In the genomic region with DNA sequence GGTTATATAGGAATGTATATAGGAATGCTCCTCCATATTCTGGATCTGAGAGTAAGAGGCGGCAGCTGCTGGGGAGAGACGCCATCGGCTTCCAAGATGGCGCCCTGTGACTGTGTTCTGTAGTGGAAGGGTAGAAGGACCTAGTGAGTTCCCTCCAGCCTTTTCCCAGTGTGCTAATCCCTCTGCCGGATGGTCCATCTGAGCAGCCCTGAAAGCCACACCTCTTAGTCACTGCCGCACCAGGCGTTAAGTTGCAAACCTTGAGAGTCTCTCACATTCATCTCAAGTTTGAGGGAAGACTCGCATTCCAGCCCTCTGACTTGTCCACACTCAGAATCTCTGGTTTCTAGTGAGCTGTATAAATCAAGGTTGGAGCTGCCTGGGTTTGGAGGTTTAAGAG, we compare ENCODE assay signal across 29 mouse cellular contexts. TPM values are rescaled to one million over a fixed set of nuclear protein-coding genes. Genes with fewer than 3 reads are reported as not detected.
DNase-seq lines count a peak whose midpoint lies in the region; ATAC-seq and TF ChIP-seq lines count a peak whose summit lies in the region.
"Had no signal": no experiment of that assay in that cellular context is flagged by ENCODE, and none has a peak within 500 bp of the region (broad histone marks: within the 10 kb centered on the region; RNA-seq: fewer than 3 reads in every experiment).

No protein-coding gene starts in this region.

- H3K9ac ChIP-seq in lung, postnatal 0 days (replicated peaks; ENCODE audit: low read depth): no peak overlapping the region
- no peak overlapping the region for H3K9ac ChIP-seq in heart, embryonic 12.5 days
- H3K9ac ChIP-seq: embryonic facial prominence, embryonic 13.5 days; forebrain, embryonic 13.5 days; limb, embryonic 12.5 days; liver, embryonic 15.5 days; midbrain, embryonic 12.5 days; neural tube, embryonic 13.5 days had no signal

- WGBS in lung, postnatal 0 days: 72% methylated on average over 8 of the region's 8 CpGs
- WGBS in heart, embryonic 12.5 days: 76% methylated on average over 8 of the region's 8 CpGs

- no peaks in the 10 kb centered on the region for H3K36me3 ChIP-seq in lung, postnatal 0 days (ENCODE audit: insufficient read depth, low read length)
- H3K36me3 ChIP-seq in heart, embryonic 12.5 days: no peaks in the 10 kb centered on the region
- H3K36me3 ChIP-seq: embryonic facial prominence, embryonic 13.5 days; hindbrain, embryonic 10.5 days; limb, embryonic 12.5 days; liver, embryonic 15.5 days; midbrain, embryonic 12.5 days; neural tube, embryonic 13.5 days had no signal

- H3K9me3 ChIP-seq in lung, postnatal 0 days (ENCODE audit: low read length): no peaks in the 10 kb centered on the region
- H3K9me3 ChIP-seq in heart, embryonic 12.5 days (replicated peaks): no peaks in the 10 kb centered on the region
- H3K9me3 ChIP-seq: embryonic facial prominence, embryonic 13.5 days; forebrain, embryonic 13.5 days; hindbrain, embryonic 10.5 days; limb, embryonic 12.5 days; liver, embryonic 15.5 days; midbrain, embryonic 12.5 days; neural tube, embryonic 13.5 days had no signal

- H3K4me3 ChIP-seq in lung, postnatal 0 days (ENCODE audit: low read depth, low read length): no peak overlapping the region
- H3K4me3 ChIP-seq in embryonic fibroblast, embryonic 13.5 days (ENCODE audit: insufficient read depth, low read length): no peak overlapping the region
- H3K4me3 ChIP-seq in heart, embryonic 12.5 days: no peak overlapping the region
- H3K4me3 ChIP-seq: embryonic facial prominence, embryonic 13.5 days; erythroblast, embryonic 14.5 days; forebrain, embryonic 13.5 days; hindbrain, embryonic 10.5 days; limb, embryonic 12.5 days; liver, embryonic 15.5 days; midbrain, embryonic 12.5 days; neural tube, embryonic 13.5 days had no signal

- H3K27ac ChIP-seq in lung, postnatal 0 days (ENCODE audit: low read length): peak overlapping the region; percentile 52; the same call in 1 of the 2 replicates
- peak overlapping the region; percentile 54 for H3K27ac ChIP-seq in embryonic fibroblast, embryonic 13.5 days (ENCODE audit: insufficient read depth, low read length)
- H3K27ac ChIP-seq in heart, embryonic 12.5 days (ENCODE audit: poor library complexity, severe bottlenecking): no peak overlapping the region
- H3K27ac ChIP-seq: embryonic facial prominence, embryonic 13.5 days; forebrain, embryonic 13.5 days; hindbrain, embryonic 10.5 days; kidney, postnatal 0 days; limb, embryonic 12.5 days; liver, embryonic 15.5 days; midbrain, embryonic 12.5 days; neural tube, embryonic 13.5 days had no signal

- H3K4me1 ChIP-seq in lung, postnatal 0 days (ENCODE audit: insufficient read depth, low read depth, low read length): peaks cover 3% of the 10 kb centered on the region
- peaks cover 9% of the 10 kb centered on the region for H3K4me1 ChIP-seq in embryonic fibroblast, embryonic 13.5 days (ENCODE audit: control insufficient read depth, insufficient read depth, low read length)
- peaks cover 8% of the 10 kb centered on the region for H3K4me1 ChIP-seq in heart, embryonic 12.5 days (replicated peaks)
- H3K4me1 ChIP-seq: embryonic facial prominence, embryonic 13.5 days; hindbrain, embryonic 10.5 days; liver, embryonic 15.5 days; midbrain, embryonic 12.5 days had no signal

- peak; percentile 76 for ATAC-seq in lung, postnatal 0 days
- no peak; the same call in none of the 2 replicates for ATAC-seq in heart, embryonic 12.5 days (ENCODE audit: insufficient number of reproducible peaks, low FRiP score)
- ATAC-seq: forebrain, embryonic 13.5 days; hindbrain, embryonic 16.5 days had no signal

- no peaks in the 10 kb centered on the region for H3K27me3 ChIP-seq in lung, postnatal 0 days (replicated peaks; ENCODE audit: insufficient read depth, low read length)
- H3K27me3 ChIP-seq in heart, embryonic 12.5 days (replicated peaks): no peaks in the 10 kb centered on the region
- H3K27me3 ChIP-seq: embryonic facial prominence, embryonic 13.5 days; forebrain, embryonic 13.5 days; limb, embryonic 12.5 days; liver, embryonic 15.5 days; midbrain, embryonic 12.5 days; neural tube, embryonic 13.5 days had no signal

- TF ChIP-seq CTCF in lung, postnatal 0 days (IDR thresholded peaks at IDR 0.05): no peak
- no peak for TF ChIP-seq CTCF in embryonic fibroblast, embryonic 13.5 days (IDR thresholded peaks at IDR 0.05; ENCODE audit: borderline replicate concordance, insufficient read depth, low read length)

- peak; percentile 52 for DNase-seq in lung, postnatal 0 days (ENCODE audit: low spot score)
- DNase-seq in lung, postnatal 36 days: no peak
- DNase-seq in NIH3T3 (ENCODE audit: low read depth): peak; percentile 76
- DNase-seq in right cerebral cortex, adult 2 months (ENCODE audit: low spot score in 2 of 2): no peak
- DNase-seq in kidney, adult 18-20 months: no peak
- DNase-seq: adrenal gland, postnatal 25 days; cerebellum, adult 11-12 months; cerebellum, adult 9-11 months; embryo, embryonic 11 days; gastrocnemius, postnatal 25 days; heart, adult 11 months; heart, postnatal 10 days; layer of hippocampus, adult 9-11 months; lung, embryonic 14.5 days; thymus, adult 2 months; thymus, postnatal 36 days had no signal

- no peak for TF ChIP-seq POLR2A in embryonic fibroblast, embryonic 13.5 days (IDR thresholded peaks at IDR 0.05; ENCODE audit: low read depth, low read length)

- TF ChIP-seq EP300 in lung, postnatal 0 days (IDR thresholded peaks at IDR 0.05): peak; percentile 43; the same call in 1 of the 2 replicates

- H3K4me2 ChIP-seq in lung, postnatal 0 days (replicated peaks; ENCODE audit: low read depth, low read length): no peak overlapping the region
- H3K4me2 ChIP-seq in heart, embryonic 12.5 days: no peak overlapping the region
- H3K4me2 ChIP-seq: embryonic facial prominence, embryonic 13.5 days; forebrain, embryonic 13.5 days; heart, embryonic 11.5 days; limb, embryonic 12.5 days; liver, embryonic 15.5 days; lung, embryonic 14.5 days; midbrain, embryonic 12.5 days; neural tube, embryonic 13.5 days had no signal

RNA-seq across cellular contexts. Expression of a gene that starts 46.7 kb away (rescaled TPM):
- 127 and 141 TPM in 2 replicates for polyA plus RNA-seq in lung, postnatal 0 days (2015; fragmentation: Nextera tagmentation; extraction: Ambion mirVana)
- 44.2 and 52.6 TPM in 2 replicates for polyA plus RNA-seq in embryonic fibroblast, embryonic 13.5 days (2011; ENCODE audit: insufficient read length, low read depth, missing spikeins)
- polyA plus RNA-seq in heart, embryonic 12.5 days (2016; fragmentation: Nextera tagmentation; extraction: Ambion mirVana): 113 and 118 TPM in 2 replicates
- polyA plus RNA-seq: erythroblast, embryonic 14.5 days had no signal

RNA-seq across cellular contexts. Expression of a gene that starts 50.2 kb away (rescaled TPM):
- polyA plus RNA-seq in lung, postnatal 0 days (2015; fragmentation: Nextera tagmentation; extraction: Ambion mirVana): 20.6 and 23.5 TPM in 2 replicates
- 239 and 264 TPM in 2 replicates for polyA plus RNA-seq in embryonic fibroblast, embryonic 13.5 days (2011; ENCODE audit: insufficient read length, low read depth, missing spikeins)
- polyA plus RNA-seq in heart, embryonic 12.5 days (2016; fragmentation: Nextera tagmentation; extraction: Ambion mirVana): 24.2 and 24.5 TPM in 2 replicates
- polyA plus RNA-seq: erythroblast, embryonic 14.5 days had no signal

Comparison
In these comparisons a context has a peak if more than half of its experiments do, and no peak if none do; other contexts are left out.
1. DNase-seq: peak in lung, postnatal 0 days (single experiment) and NIH3T3 (single experiment); none in lung, postnatal 36 days (single experiment), right cerebral cortex, adult 2 months (0 of 2) and kidney, adult 18-20 months (single experiment).